Mouse (Mus musculus) testis, adult 2 months (tissue): ENCODE results near the gene Ost4.

ENCODE experiments used
- CTCF ChIP-seq: fragments of 200-500 bp; IDR thresholded peaks from 2 replicates; pipeline ENCODE4 v1.5.1; 2012; ENCODE audit warnings: low read depth, mild to moderate bottlenecking, inconsistent platforms, low read length, moderate library complexity; ENCODE audit not compliant: control insufficient read depth, insufficient read depth, insufficient replicate concordance
- POLR2A ChIP-seq: fragments of 200-500 bp; IDR thresholded peaks from 2 replicates; pipeline ENCODE4 v1.6.1; 2012; ENCODE audit warnings: low read depth, mild to moderate bottlenecking, inconsistent platforms, low read length, moderate library complexity; ENCODE audit not compliant: control insufficient read depth

GRCm38 (mm10) chr5:30917348-30917747, 9.8 kb upstream of the Ost4 start:
- TF ChIP-seq POLR2A, result no peak
- TF ChIP-seq CTCF, result no peak
